ENCODE assay signal across 8 mouse cellular contexts in genomic region chr5:75575567-75576515, GRCm38 (mm10). TPM values are rescaled to one million over a fixed set of nuclear protein-coding genes. Genes with fewer than 3 reads are reported as not detected.
DNase-seq lines count a peak whose midpoint lies in the region; ATAC-seq and TF ChIP-seq lines count a peak whose summit lies in the region.

No protein-coding gene starts in this region.

- no peak overlapping the region for H3K4me2 ChIP-seq in CH12.LX (ENCODE audit: insufficient read depth, low read depth, poor library complexity, severe bottlenecking)
- peak overlapping the region; percentile 99 for H3K4me2 ChIP-seq in forebrain, embryonic 11.5 days (ENCODE audit: low read depth, low read length, severe bottlenecking)
- H3K4me2 ChIP-seq in neural tube, embryonic 15.5 days = peak overlapping the region; percentile 95

- WGBS in forebrain, embryonic 11.5 days = under 1% methylated on average over 53 of the region's 53 CpGs
- 1% methylated on average over 53 of the region's 53 CpGs for WGBS in lung, adult 2 months
- WGBS in neural tube, embryonic 15.5 days = under 1% methylated on average over 53 of the region's 53 CpGs

- H3K79me2 ChIP-seq in CH12.LX (replicated peaks; ENCODE audit: control insufficient read depth, extremely low read depth, insufficient read depth, poor library complexity, severe bottlenecking) = no peaks in the 10 kb centered on the region

- H3K9ac ChIP-seq in CH12.LX (ENCODE audit: insufficient read depth, low read depth) = no peak overlapping the region
- peak overlapping the region; percentile 73 for H3K9ac ChIP-seq in forebrain, embryonic 11.5 days (ENCODE audit: low read length)
- H3K9ac ChIP-seq in neural tube, embryonic 15.5 days (replicated peaks) = peak overlapping the region; percentile 85

- intact Hi-C loops in heart, postnatal 14 days (cut with DNase I) = loop anchor here (1.0 to 10.0 kb wide), 2 partner anchors 276 to 361 kb away; no protein-coding TSS in a partner anchor

- dilution Hi-C loops in CH12.LX (cut with MboI; ENCODE audit: extremely low pct_ligation_motif_present, extremely low pct_unique_long_range_greater_than_20kb, low sequenced_read_pairs) = no loop called here

- H3K27me3 ChIP-seq in CH12.LX (replicated peaks) = no peaks in the 10 kb centered on the region
- peaks cover 15% of the 10 kb centered on the region; the same call in 1 of the 2 replicates for H3K27me3 ChIP-seq in forebrain, embryonic 11.5 days (ENCODE audit: control insufficient read depth, insufficient read depth, low read length)
- H3K27me3 ChIP-seq in neural tube, embryonic 15.5 days (replicated peaks) = no peaks in the 10 kb centered on the region

- no peak overlapping the region for H3K4me3 ChIP-seq in CH12.LX (replicated peaks in 1 of 3; ENCODE audit: low read depth in 2 of 3, low read length in 2 of 3, poor library complexity in 1 of 3)
- H3K4me3 ChIP-seq in forebrain, embryonic 11.5 days (ENCODE audit: low read depth, low read length) = peak overlapping the region; percentile 59
- H3K4me3 ChIP-seq in lung, adult 2 months (replicated peaks; ENCODE audit: extremely low read depth, low read depth, low read length) = peak overlapping the region; percentile 81
- H3K4me3 ChIP-seq in neural tube, embryonic 15.5 days (replicated peaks) = peak overlapping the region; percentile 85

- no peak for TF ChIP-seq RAD21 in CH12.LX (IDR thresholded peaks at IDR 0.05; ENCODE audit: low read depth, low read length)

- peak; percentile 67 for ATAC-seq in forebrain, embryonic 11.5 days (replicated peaks; ENCODE audit: low FRiP score)
- peak; percentile 78 for ATAC-seq in neural tube, embryonic 15.5 days (ENCODE audit: low FRiP score)

- in situ Hi-C loops in CH12.LX (cut with MboI; ENCODE audit: low pct_ligation_motif_present, low pct_unique_long_range_greater_than_20kb, low sequenced_read_pairs) = no loop called here

- H3K36me3 ChIP-seq in CH12.LX (replicated peaks in 1 of 2; ENCODE audit: control insufficient read depth in 1 of 2, insufficient read depth in 1 of 2, low read length in 1 of 2) = no peaks in the 10 kb centered on the region
- H3K36me3 ChIP-seq in forebrain, embryonic 11.5 days (ENCODE audit: control insufficient read depth, insufficient read depth, low read length) = no peaks in the 10 kb centered on the region
- H3K36me3 ChIP-seq in neural tube, embryonic 15.5 days = no peaks in the 10 kb centered on the region

- no peak for DNase-seq in CH12.LX (ENCODE audit: extremely low read depth)
- DNase-seq in adrenal gland, postnatal 25 days = peak; percentile 54
- peak; percentile 87 for DNase-seq in forebrain, embryonic 11.5 days (ENCODE audit: low spot score)
- DNase-seq in heart, postnatal 14 days = peak; percentile 58 to 64
- peak; percentile 38 to 49 for DNase-seq in layer of hippocampus, adult 18-20 months (ENCODE audit: low spot score in 2 of 2)
- peak; percentile 22 for DNase-seq in lung, adult 2 months
- DNase-seq in thymus, postnatal 4 days = peak; percentile 76

- no peak for TF ChIP-seq CTCF in CH12.LX (conservative IDR thresholded peaks at IDR 0.05 in 1 of 2, IDR thresholded peaks at IDR 0.05 in 1 of 2; ENCODE audit: low read depth in 2 of 2, low read length in 2 of 2)
- no peak for TF ChIP-seq CTCF in lung, adult 2 months (IDR thresholded peaks at IDR 0.05; ENCODE audit: insufficient read depth, low read length)

- H3K4me1 ChIP-seq in CH12.LX (ENCODE audit: control insufficient read depth in 1 of 2, insufficient read depth in 2 of 2) = peaks cover 0 to 7% of the 10 kb centered on the region in 2 experiments; a peak in 1 of 4 replicates
- H3K4me1 ChIP-seq in forebrain, embryonic 11.5 days (replicated peaks; ENCODE audit: control insufficient read depth, insufficient read depth, low read length) = peaks cover 8% of the 10 kb centered on the region
- H3K4me1 ChIP-seq in lung, adult 2 months (ENCODE audit: control insufficient read depth, insufficient read depth, low read length) = no peaks in the 10 kb centered on the region; the same call in 1 of the 2 replicates
- peaks cover 41% of the 10 kb centered on the region for H3K4me1 ChIP-seq in neural tube, embryonic 15.5 days

- H3K27ac ChIP-seq in CH12.LX (ENCODE audit: insufficient read depth, low read depth) = no peak overlapping the region
- H3K27ac ChIP-seq in forebrain, embryonic 11.5 days (ENCODE audit: low read depth, low read length) = no peak overlapping the region
- peak overlapping the region; percentile 85 for H3K27ac ChIP-seq in neural tube, embryonic 15.5 days (replicated peaks)

- TF ChIP-seq EP300 in CH12.LX (IDR thresholded peaks at IDR 0.05; ENCODE audit: low read length) = no peak

- TF ChIP-seq POLR2A in CH12.LX (IDR thresholded peaks at IDR 0.05; ENCODE audit: low read depth, low read length) = no peak
- no peak for TF ChIP-seq POLR2A in lung, adult 2 months (IDR thresholded peaks at IDR 0.05; ENCODE audit: borderline replicate concordance, extremely low read depth, low read depth, low read length)

- peaks cover 36% of the 10 kb centered on the region for H3K9me3 ChIP-seq in CH12.LX (replicated peaks; ENCODE audit: low read length)
- H3K9me3 ChIP-seq in forebrain, embryonic 11.5 days (ENCODE audit: control insufficient read depth, low read length) = no peaks in the 10 kb centered on the region
- H3K9me3 ChIP-seq in neural tube, embryonic 15.5 days (replicated peaks) = no peaks in the 10 kb centered on the region

TF ChIP-seq in CH12.LX, 34 proteins besides CTCF, POLR2A, EP300 and RAD21:
- no peak for TF ChIP-seq HCFC1 (IDR thresholded peaks at IDR 0.05; ENCODE audit: low read depth, low read length)
- TF ChIP-seq ZNF384 (IDR thresholded peaks at IDR 0.05; ENCODE audit: low read depth, low read length) = peak; percentile 64

RNA-seq across cellular contexts. Expression of gene Kit, which starts 1.1 kb away (rescaled TPM):
- total RNA-seq in CH12.LX (2012; rRNA removed) = 0.13 TPM in 1 of 2 replicates, not detected in the other
- not detected in 2 replicates for total RNA-seq in CH12.LX (2014; rRNA removed)
- 0.37 and 0.64 TPM in 2 replicates for polyA plus RNA-seq in CH12.LX (2012; ENCODE audit: insufficient read length, low read depth)
- total RNA-seq in adrenal gland, postnatal 25 days (2021) = 5.6 and 10.2 TPM in 2 replicates
- polyA plus RNA-seq in forebrain, embryonic 11.5 days (2014; fragmentation: Nextera tagmentation; extraction: Ambion mirVana) = 20.9 and 22.9 TPM in 2 replicates
- 1 to 10 TPM; 4.5 to 6.8 TPM for total RNA-seq in heart, postnatal 14 days (2021)
- 10 to 100 TPM; 73.3 to 78.2 TPM for total RNA-seq in layer of hippocampus, adult 18-20 months (2021)
- polyA plus RNA-seq in lung, adult 2 months (2012; rRNA removed) = 98.8 and 99.3 TPM in 2 replicates
- polyA plus RNA-seq in neural tube, embryonic 15.5 days (2015; fragmentation: Nextera tagmentation; extraction: Ambion mirVana) = 44.2 and 46.0 TPM in 2 replicates

Comparison
In these comparisons a context has a peak if more than half of its experiments do, and no peak if none do; other contexts are left out.
1. H3K4me3 ChIP-seq: peak in forebrain, embryonic 11.5 days (single experiment), lung, adult 2 months (single experiment) and neural tube, embryonic 15.5 days (single experiment); none in CH12.LX (0 of 3).